Mouse (Mus musculus): Measurements from ENCODE around the gene Cuedc1. TPM values are rescaled to one million over a fixed set of nuclear protein-coding genes. Genes with fewer than 3 reads are reported as not detected.
"Not testable (repeated sequence)": the region's sequence is repeated elsewhere in the genome, so short reads cannot be mapped to it uniquely, and the experiment has no call there.

Gene Cuedc1
- total RNA-seq, 2 experiments from 2014 or later, result 27.4 to 28.5 TPM

DNA sequence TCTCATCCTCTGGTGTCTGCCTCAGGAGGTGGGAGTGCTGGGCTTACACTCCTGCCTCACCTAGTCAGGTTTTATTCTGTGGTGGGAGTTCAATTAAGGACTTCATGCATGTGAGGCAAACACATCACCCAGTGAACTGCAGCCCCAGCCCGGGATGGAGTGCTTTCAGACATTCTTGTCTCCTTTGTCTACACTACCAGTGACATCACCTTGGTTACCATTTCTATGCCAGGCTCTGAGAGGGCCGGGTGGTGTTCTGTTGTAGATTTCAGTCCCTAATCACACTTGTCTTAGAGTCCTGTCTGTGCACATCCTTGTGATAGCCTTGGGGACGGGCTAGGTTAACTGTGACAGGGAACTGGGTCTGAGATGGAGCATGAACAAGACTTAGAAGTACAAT is 70.8 kb downstream of the Cuedc1 start:
- DNase-seq (ENCODE audit: low spot score in 2 of 2), result no peak

DNA sequence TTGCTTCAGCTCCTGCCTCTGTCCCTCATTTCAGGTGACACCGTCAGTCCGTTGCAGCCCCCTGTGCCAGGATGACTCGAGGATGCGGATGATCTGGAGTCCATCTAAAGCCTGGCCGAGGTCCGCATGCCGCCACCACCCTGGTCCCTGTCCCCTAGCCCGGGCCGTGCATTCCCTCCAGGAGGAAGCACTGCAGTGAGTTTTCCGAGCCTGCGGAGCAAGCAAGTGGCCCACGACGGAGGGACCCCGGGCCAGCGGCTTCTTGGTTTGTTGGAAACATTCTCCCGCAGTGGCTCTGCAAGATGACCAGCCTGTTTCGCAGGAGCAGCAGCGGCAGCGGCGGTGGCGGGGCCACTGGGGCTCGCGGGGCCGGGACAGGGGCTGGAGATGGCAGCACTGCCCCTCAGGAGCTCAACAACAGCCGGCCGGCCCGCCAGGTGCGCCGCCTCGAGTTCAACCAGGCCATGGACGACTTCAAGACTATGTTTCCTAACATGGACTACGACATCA is 71.7 kb downstream of the Cuedc1 start:
- DNase-seq (ENCODE audit: low spot score in 2 of 2), result no peak

DNA sequence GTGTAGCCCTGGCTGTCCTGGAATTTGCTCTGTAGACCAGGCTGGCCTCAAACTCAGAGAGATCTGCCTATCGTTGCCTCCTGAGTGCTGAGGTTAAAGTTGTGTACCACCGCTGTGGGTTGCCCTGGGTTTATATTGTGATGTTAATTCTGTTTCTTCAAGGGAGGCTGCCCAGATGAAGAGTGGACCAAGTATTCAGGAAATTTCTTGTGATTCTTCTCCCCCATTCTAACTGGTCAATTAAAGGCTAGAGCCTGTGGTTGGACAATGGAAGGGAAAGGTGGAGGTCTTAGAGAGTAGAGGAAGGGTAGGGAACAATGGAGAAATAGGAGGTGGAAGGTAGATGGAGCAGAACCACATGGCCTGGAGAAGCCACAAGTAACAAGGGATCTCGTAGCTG is 72.7 kb downstream of the Cuedc1 start:
- no peak for DNase-seq (ENCODE audit: low spot score in 2 of 2)

DNA sequence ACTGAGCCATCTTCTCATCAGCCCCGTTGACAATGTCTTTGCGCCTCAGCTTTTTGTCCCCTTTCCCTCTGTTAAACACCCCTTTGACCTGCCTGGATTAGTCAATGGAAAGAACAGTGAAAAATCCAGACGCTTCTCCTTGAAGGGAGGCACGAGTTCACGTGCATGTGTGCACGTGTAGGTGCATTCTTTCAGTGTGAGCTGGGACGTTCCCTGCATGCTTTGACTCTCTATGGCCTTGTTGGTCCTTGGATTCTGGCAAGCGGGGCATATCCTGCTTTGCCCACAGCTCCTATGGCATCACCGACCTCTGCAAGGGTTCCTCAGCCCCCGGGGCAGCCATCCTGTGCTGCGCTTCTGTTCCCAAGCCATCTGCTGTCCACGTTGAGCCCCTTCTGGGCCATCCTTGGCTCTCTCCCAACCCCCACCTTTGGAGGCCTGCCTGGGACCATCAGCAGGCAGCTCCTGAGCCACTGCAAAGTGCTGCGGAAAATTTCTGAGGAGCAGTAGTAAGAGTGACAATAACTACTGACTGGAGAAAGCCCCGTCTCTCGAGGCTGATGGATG is 74.1 kb downstream of the Cuedc1 start:
- no peak for DNase-seq (ENCODE audit: low spot score in 2 of 2)

DNA sequence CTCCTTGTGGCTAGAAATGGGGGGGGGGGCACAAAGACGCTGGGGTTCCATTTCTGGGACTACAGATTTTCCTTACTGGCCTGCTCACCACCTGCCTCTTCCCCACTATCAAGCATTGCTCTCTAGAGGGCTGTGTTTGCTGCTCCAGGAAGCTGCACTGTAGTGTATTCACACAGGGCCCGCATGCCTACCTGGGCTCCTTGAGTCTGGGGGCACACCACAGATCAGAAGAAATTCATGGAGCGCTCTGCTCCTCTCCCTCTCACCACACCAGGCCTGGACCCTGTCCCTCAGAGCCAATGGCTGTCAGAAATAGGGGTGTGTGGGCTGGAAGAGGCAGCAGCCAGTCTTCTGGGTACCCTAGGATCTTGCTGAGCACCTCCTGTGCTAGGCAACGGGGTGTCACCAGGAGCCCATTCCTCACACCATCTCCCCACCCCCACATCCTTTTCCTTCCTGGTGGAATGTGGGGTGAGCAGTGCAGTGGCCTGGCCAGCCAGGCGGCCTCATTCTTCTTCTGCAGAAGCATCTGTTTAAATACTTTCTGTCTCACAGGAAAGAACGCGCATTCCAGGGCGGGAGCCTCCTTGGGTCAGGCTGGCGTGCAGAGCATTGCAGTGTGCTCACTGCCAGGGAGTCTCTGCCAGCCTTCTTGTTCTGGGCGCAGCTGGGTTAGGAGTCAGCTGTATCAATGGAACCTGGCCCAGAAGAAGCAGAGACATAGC is 74.9 kb downstream of the Cuedc1 start:
- no peak for DNase-seq (ENCODE audit: low spot score in 2 of 2)

DNA sequence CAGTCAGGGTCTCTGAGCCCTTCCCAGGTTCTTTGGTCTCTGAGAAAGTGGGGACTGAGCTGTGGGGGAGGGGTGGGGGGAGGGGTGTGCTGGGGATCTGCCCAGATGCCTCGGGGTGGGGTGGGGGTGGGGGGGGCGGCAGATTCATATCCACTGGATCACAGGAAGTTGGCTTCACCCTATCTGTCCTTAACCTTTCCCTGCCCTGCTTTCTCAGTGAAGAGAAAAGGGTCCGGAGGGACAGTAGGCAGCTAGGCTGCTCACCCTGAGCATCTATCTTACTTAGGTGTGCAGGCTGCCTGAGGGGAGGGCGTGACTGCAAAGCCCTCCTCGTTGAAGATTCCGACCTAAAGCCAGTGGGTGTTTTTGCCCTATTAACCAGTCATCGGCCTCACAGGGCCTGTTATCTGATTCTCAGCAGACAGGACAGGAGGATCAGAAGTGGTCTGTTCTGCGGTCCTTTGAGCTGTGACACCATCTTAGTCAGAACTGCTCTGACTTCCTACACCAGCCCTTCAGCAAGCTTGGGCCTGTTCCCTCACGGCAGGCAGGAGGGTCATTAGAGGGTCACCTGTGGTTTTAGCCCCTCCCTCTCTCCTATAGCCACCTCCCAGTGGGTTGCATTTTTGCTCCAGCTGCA is 75.6 kb downstream of the Cuedc1 start:
- DNase-seq (ENCODE audit: low spot score in 2 of 2), result no peak

DNA sequence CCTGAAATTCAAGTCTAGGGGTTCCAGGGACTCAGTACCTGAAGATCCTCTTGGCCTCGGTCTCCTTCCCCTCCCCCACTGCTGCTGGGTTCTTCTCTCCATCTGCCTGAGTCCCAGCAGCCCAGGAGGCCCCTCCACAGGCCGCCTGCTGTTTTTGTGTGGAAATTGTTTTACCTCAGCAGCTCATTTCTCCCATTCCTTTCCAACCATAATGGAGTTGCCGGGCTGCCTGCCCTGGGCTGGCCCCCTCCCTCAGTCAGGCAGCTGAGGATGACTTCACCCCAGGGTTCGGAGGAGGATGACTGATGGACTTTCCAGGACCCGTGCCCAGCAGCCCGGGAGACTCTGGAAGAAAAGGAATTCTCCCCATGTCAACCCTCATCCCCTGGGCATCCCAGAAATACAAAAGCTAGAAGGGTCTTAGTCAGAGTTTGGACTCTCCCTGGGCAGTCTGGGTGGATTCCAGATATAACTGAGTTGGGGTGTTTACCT is 82.7 kb downstream of the Cuedc1 start:
- no peak for DNase-seq (ENCODE audit: low spot score in 2 of 2)

DNA sequence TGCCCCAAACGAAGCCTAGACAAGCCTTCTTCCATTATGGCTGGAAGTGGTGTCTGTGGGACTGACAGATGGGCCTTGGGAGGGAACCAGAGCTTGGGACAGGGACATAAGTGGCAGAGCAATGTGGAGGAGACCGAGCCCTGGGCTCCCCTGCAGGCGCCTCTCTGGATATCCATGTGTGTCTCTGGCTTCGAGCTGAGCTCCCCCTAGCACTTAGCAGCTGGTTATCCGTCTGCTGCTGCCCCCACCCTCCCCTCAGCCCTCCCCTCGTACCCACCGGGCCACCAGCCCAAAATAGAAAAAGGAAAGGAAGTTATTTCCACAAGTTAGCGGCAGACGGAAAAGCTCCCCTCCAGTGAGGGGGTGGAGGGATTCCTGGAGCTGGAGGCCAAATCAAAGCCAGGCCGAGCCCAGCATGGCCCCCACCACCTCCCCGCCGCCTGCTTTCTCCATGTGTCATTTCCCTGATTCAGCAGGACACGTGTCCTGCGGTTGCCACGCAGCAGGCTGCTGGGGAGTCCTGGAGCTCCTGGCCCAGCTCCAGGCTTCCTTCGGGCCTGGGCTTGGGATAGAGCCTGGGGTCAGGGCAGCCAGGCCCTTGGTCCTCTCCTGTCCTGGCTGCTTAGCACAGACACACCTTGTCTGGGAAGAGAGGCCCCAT is 83.2 kb downstream of the Cuedc1 start:
- peak; percentile 40 to 42 for DNase-seq (ENCODE audit: low spot score in 2 of 2)

DNA sequence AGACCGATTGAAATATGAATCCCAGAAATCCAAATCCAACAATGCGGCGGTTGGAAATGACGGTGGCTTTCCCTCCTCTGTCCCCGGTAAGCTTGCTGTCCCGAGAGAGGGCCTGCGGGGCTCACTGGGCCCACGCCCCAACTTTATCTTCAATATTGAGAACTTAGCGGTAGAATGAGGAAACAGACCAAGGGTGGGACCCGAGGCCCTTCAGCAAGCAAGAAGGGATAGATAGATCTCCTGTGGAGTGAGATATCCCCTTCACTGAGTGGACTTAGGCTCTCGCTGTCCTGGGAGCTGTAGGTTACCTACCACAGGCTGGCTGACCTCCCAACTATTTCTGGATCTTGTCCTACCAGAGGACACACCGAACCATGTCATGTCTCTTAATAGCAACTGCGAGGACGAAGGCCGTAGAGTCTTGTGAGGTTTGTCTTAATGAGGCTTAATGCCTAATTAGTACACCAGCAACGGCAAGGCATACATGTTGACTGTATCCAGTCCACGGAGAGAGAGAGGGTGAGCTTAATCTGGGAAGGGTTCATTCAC is 86.8 kb downstream of the Cuedc1 start:
- no peak for DNase-seq (ENCODE audit: low spot score in 2 of 2)

DNA sequence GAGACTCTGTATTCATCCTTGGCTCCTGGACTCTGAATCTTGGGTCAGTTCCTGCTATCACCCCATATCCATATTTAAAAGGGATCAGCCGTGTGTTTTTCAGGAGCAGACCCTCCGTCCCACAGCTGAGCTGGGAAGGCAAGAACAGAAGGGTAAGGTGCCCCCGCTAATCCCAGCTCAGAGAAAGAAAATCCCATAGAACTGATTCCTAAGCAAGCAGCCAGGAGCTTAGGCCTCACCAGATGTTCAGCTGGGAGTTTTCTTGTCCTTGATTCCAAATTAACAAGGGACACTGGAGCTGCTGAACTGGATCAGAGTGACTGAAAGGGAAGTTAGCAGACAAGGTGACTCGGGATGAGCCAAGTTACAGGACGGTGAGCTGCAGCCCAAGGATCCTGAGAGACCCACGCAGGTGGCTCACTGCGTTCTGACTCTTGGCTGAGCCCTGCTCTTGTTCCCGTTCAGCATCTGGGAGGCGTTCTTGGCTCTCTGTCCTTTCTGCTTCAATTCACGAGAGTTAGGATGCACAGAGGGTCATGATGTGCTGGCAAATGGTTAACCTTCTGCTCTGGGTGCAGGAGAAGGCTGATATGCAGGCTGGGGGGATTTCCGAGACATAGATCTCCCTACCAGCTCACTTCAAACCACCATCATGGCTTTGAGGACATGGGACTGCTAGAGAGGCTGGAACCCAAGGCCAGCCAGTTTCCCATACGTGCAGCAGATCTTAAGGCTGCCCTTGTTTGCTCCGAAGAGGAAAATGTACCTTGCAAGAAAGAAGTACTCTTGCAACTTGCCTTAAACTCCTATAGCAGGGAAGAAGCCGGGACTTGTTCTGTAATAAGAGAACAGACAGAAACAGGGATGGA is 88.5 kb downstream of the Cuedc1 start:
- no peak for DNase-seq (ENCODE audit: low spot score in 2 of 2)

DNA sequence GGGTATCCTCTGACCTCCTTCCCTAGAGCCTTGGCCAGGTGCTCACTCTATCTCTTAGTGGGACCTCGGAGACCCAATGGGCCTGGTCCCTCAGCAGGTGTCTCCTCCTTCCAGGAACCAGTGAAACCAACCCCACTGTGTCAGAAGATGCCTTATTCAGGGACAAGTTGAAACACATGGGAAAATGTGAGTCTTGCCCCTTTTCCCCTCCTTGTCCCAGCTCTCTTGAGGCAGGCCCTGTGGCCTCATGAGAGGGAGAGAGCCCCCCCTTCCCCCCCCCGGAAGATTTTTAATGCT is 89.0 kb downstream of the Cuedc1 start:
- no peak for DNase-seq (ENCODE audit: low spot score in 2 of 2)

DNA sequence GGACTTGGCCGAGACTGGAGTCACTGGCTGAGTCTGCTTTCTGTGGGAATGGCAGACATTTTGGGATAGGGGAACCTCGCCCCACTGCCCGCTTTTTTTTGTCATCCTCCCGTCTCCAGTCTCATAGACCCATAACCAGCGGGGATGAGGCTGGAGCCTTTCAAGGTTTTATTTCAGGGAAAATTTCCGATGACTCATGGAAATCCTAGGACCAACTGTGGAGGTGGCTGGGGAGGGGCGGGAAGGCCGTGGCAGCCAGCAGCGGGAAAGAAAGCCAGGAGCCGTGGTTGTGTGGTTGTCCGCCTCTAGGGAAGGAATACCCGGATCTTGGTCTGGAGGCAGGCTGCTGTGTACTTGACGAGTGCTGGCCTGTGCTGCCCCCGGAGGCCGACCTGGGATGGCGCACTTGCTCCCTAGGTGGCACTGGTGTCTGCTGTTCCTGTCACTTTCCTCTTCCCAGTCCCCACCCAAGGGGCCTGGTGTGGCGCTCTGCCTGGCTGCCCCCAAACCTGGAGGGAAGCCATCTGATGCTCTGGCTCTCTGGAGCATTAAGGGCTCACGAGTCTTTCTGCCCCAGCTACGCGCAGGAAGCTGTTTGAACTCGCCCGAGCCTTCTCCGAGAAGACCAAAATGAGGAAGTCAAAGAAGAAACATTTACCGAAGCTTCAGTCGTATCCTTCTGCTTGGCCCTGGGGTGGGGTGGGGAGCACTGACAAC is 89.7 kb downstream of the Cuedc1 start:
- peak; percentile 77 to 87 for DNase-seq (ENCODE audit: low spot score in 2 of 2)

DNA sequence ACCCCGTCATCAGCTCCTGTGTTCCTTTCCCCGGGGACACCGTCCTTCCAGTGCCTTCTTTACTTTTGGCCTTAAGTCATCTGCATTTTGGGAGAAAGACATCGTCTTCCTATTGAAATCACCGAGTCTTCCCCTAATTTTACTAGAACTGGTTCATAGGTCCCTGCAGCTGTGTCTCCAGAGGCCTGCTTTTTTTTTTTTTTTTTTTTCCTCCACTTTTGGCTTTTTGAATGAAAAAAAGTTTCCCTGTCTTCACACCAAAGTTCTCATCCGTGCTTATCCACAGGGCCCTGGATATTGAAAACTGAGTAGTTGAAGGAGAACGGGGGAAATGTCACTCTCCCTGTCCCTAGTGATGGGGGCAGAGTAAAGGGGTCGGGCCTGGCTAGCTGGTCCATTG is 90.4 kb downstream of the Cuedc1 start:
- DNase-seq (ENCODE audit: low spot score in 2 of 2), result no peak

DNA sequence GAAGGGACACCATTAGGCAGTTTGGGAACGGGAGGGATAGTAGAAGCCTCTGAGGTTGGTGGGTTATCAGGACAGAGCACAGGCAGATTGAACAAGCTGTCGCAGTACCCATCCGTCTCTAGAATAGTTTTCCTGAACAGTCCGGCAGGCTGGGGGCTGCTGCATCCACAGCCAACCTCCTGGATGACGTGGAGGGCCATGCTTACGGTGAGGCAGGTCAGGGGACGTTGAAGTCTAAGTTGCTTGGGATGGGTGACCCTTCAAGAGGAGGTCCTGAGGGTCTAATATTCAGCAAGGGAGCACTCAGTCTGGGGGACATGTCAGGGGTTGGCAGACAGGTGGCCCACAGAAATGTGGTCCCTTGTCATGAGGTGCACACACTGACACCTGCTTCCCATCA is 90.8 kb downstream of the Cuedc1 start:
- DNase-seq (ENCODE audit: low spot score in 2 of 2), result no peak

DNA sequence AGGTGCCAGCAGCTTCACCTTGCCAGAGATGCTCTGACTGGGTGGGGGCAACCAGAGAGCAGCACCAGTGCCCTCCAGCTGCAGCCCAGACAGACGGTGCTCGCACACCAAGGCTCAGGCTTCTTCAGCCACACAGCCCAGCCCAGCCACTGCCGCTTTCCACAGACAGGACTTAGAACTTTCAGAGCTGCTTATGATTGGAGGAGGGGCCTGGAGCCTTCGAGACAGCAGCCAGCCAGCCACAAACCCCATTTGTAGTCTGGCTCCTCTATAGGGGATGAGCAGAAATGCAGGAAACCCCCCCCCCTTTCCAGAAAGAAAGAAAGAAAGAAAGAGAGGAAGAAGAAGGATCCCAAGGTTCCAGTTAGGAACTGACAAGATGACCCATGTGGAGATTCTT is 94.7 kb downstream of the Cuedc1 start:
- no peak for DNase-seq (ENCODE audit: low spot score in 2 of 2)

DNA sequence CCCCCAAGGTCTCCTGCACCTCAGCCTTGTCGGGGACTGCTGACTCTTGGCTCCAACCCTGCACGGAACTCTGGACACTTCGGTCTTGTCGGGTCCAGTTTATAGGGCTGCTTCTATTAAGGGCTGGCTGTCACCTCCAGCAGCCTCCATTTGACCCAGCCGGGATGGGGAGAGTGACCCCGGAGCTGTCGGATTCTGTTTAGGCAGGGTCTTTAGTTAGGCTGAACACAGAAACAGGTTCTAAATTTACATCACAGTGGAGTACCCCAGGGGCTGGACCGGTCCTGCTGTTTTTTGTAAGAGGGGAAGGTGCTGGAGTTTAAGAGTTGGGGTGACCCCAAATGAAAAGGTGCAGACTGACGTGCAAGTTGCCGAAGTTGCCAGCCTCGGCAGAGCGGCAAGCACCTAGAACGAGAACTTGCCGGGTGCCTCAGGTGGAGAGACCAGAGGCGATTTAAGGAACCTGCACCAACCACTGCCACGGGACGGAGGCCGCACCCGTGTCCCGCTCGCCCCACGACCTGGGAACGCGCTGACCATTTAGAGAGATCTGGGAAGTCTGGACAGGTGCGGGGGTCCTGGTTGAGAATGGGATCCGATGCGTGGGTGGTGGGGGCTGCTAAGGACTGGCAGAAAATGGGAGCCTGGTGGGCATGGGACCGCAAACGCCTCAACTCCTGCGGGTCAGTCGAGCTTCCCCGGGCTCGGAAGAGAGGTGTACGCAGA is 95.4 kb downstream of the Cuedc1 start:
- DNase-seq (ENCODE audit: low spot score in 2 of 2), result no peak

DNA sequence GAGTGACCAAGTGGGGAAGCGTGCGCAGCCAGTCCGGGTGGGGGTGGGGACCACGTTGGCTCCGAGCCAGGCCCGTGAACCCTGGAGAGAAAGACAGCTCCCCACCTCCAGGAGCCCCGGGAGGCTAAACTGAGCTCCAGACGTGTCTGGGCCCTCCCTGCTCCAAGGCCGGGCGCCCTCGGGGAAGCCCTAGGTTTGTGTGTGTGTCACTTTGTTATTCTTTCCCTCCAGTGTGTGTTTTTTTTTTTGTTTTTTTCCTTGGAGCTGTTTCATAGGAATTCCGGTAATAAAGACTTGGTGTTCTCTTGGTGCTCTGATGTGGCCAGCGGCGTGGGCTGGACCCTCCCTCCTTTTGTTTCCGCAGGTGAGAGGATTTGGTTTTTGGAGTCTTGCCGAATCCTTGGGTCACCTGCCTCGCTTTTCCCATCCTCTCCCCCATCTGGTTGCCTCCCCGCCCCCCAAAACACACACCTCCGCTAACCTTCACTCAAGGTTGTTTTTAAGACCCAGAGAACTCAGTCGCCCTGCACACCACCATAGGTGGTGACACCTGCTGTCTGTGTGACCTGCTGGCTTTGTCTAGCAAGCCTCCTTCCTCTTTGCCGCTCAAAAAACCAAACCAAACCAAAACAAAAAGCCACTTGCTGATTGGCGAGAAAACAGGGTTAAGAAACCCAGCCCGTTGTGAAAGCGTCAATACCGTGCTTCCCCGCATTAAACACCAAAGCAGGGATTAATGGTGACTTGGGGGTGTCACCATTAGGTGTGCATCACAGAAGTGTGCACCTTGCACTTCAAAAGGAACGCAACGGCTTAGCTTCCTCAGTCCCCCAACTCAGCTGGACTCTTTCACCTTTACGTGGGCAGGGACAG is 96.2 kb downstream of the Cuedc1 start:
- no peak for DNase-seq (ENCODE audit: low spot score in 2 of 2)

DNA sequence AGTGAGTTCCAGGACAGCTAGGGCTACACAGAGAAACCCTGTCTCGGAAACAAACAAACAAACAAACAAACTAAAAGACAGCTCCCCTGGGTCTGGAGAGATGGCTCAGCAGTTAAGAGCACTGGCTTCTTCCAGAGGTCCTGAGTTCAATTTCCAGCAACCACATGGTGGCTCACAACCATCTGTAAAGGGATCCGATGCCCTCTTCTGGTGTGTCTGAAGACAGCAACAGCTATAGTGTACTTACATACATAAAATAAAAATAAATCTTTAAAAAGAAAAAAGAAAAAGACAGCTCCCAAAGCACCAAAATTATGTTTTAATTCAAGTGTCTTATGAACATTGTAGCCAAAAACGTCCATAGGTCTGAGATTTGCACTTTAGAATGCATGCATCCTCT is 97.8 kb downstream of the Cuedc1 start:
- DNase-seq (ENCODE audit: low spot score in 2 of 2), result not testable (repeated sequence)

All from left cerebral cortex, adult 18-20 months (tissue).